Mouse (Mus musculus) bone marrow macrophage, adult 2 months (primary cell): Measurements from ENCODE around the gene Muc13. TPM values are rescaled to one million over a fixed set of nuclear protein-coding genes. Genes with fewer than 3 reads are reported as not detected.

Source experiments
- H3K27ac ChIP-seq: 2 replicates; pipeline ENCODE4 v1.5.1; 2012; ENCODE audit warnings: low read depth, low read length; ENCODE audit not compliant: insufficient read depth
- H3K4me1 ChIP-seq: 2 replicates; pipeline ENCODE4 v1.6.1; 2012; ENCODE audit warnings: low read length; ENCODE audit not compliant: control insufficient read depth, insufficient read depth
- H3K4me3 ChIP-seq: 2 replicates; pipeline ENCODE4 v1.5.1; 2012; ENCODE audit warnings: mild to moderate bottlenecking, low read length, moderate library complexity; ENCODE audit not compliant: insufficient read depth
- CTCF ChIP-seq: IDR thresholded peaks from 2 replicates; pipeline ENCODE4 v1.5.1; 2012; ENCODE audit warnings: low read depth, mild to moderate bottlenecking, low read length, moderate library complexity
- POLR2A ChIP-seq: IDR thresholded peaks from 2 replicates; pipeline ENCODE4 v1.6.1; 2012; ENCODE audit warnings: mild to moderate bottlenecking, low read depth, low read length, borderline replicate concordance
- polyA plus RNA-seq: library from polyadenylated mRNA; stranded (reverse); fragments of >200 nt; gene quantifications from 2 replicates; pipeline ENCODE4 v1.2.4, GENCODE M21; 2012; ENCODE audit not compliant: missing spikeins, insufficient read depth, insufficient read length

Gene Muc13
- polyA plus RNA-seq: not detected in 2 replicates

DNA sequence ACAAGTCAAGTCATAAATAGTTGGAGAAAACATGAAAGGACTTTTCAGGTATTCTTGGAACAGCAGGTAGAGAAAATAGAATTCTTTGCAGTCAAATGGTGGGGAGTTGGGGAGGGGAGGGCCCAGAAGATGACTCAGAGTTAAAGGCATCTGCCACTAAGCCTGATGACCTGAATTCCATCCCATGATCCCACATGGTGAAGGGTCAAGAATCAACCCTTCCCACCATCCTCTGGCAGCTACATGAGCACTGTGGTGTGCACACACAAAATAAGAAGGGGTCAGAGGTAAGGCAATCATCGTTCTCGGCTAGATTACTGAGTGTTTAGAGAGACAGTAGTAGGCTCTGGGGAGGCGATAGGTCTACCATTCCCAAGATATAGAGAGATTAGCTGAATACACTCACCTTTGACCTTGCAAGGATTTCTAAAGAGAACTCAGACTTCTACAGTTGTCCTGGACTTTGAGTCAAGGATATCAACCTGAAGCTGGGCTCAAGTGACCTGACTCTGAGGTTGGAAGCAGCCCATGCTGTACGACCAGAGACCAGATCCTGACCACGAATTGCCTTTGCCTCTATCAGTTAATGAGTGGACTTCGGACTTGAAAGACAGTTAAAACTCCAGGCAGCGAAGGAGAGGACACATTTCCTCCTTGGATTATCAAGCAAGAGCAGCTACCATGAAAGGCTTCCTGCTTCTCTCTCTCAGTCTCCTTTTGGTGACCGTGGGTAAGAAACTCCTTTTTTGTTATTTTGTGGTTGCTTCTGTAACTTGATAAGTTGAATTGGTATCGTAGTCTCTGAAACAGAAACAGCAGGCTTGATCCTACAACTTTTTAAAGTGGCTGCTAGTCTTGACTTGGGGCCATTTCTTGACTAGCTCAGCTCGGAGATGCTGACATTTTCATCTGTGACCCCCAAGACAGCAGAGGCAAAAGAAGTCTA lies at the start of gene Muc13:
Gene Muc13 (plus strand): TSS at position 192 of the 946 bp plus-strand sequence.
- Histone ChIP-seq H3K4me3 (no peak within 1 kb of the TSS), H3K4me1 (no peaks in the 10 kb centered on the region), H3K27ac (no peak within 1 kb of the TSS)
- no peak for TF ChIP-seq POLR2A
- TF ChIP-seq CTCF: no peak

DNA sequence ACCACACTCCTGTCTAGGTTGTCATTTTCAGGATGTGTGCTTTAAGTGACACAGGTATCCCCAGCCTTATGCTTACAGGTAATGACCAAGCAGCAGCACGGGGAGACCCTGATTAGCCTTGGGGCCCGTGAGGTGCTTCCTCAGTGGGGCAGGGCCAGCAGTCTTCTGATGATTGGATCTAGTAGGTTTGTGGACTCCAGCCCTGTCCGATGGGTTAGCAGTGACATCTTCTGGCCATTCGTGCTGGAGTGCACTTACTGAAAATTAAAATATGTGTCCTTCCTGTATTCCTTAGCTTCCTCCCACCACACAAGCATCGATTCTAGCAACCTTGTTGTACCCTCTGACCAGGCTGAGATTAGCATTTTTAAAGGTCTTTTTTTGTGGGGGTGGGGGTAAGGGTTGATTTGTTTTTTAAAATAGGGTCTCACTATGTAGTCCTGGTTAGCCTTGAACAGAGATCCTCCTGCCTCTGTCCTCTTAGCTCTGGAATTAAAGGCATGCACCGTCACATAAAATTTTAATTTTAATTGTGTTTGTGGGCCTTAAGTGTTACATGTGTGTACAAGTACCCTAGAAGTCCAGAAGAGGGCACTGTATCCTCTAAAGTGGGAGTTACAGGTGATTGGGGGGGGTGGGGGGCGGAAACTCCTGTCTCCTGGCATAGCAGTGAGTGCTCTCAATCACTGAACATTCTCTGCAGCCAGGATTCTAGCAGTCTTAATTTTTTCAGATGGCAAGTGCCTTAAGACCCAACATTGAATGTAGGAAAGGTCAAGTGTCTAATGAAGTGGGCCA lies 49.0 kb upstream of the Muc13 start:
- H3K27ac ChIP-seq: no peak overlapping the region
- no peak for TF ChIP-seq POLR2A
- TF ChIP-seq CTCF: peak; percentile 83
- peaks cover 2% of the 10 kb centered on the region; the same call in 1 of the 2 replicates for H3K4me1 ChIP-seq
- H3K4me3 ChIP-seq: no peak overlapping the region

DNA sequence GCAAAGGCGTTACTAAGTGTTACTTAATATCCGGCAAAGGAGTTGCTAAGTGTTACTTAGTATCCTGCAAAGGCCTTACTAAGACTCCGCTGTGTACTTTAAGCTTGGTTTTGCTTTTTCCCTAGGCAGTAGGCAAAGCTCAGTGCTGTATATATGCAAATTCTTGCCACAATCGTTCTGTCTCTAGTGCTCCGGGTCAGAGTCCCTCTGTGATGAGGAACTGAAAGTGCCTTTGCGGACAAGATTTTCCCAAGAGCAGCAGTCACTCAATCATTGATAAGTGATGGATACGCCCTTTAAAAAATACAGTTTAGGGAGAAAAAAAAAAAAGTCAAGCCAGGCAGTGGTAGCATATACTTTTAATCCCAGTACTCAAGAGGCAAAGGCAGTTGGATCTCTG lies 48.4 kb upstream of the Muc13 start:
- Histone ChIP-seq H3K4me3 (no peak overlapping the region), H3K4me1 (peaks cover 2% of the 10 kb centered on the region; the same call in 1 of the 2 replicates), H3K27ac (no peak overlapping the region)
- no peak for TF ChIP-seq CTCF

DNA sequence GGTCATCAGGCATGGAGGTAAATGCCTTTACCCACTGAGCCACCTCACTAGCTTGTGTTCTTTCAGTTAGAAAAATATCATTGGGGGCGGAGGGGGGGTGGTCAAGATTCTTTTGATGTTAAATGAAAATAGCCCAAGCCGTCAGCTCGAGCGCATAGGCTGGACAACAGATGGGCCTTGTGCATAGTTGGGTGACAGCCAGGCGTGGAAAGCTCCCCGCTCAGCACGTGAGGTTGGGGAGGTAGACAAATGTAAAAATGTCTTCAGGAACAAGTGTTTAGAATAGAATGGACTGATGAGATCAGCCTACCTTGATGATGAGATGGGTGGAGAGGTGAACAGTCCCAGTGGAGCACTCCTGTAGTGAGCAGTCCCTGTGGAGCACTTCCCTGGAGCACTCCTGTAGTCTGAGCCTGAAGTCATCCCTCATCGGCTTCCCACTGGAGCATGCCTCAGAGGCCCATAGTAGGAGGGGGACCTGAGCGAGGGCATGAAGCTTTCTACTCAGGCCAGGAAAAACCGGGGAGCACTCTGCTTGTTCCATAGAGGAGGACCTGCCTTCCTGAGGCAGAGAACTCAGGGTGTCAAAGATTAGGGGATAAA lies 47.7 kb upstream of the Muc13 start:
- H3K4me1 ChIP-seq: peaks cover 5% of the 10 kb centered on the region
- no peak overlapping the region for H3K27ac ChIP-seq
- H3K4me3 ChIP-seq: no peak overlapping the region
- no peak for TF ChIP-seq POLR2A
- TF ChIP-seq CTCF: no peak

DNA sequence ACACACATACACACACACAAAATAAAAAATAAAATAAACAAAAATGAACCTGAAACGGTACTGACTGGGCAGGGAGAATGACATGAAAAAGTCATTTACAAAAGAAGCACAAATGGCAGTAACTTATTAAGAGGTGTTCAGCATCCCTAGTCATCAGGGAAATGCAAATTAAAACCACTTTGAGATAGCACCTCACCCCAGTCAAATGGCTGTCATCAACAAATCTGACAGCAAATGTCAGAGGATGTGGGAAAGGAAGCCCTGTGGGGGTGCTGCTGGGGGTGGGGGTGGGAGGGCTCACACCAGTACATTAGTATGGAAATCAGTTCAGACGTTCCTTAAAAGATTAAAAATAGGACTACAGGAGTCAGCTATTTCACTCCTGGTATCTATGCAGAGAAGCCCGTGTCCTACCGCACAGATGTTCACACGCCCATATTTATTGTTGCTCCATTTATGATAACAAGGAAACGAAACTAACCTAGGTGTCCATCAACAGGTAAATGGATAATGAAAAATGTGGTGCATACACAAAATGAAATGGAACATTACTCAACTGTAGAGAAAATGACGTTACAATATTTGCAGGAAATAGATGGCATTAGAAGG lies 46.4 kb upstream of the Muc13 start:
- TF ChIP-seq POLR2A (no peak), CTCF (no peak)
- Histone ChIP-seq H3K4me3 (no peak overlapping the region), H3K27ac (no peak overlapping the region), H3K4me1 (peaks cover 8% of the 10 kb centered on the region)

DNA sequence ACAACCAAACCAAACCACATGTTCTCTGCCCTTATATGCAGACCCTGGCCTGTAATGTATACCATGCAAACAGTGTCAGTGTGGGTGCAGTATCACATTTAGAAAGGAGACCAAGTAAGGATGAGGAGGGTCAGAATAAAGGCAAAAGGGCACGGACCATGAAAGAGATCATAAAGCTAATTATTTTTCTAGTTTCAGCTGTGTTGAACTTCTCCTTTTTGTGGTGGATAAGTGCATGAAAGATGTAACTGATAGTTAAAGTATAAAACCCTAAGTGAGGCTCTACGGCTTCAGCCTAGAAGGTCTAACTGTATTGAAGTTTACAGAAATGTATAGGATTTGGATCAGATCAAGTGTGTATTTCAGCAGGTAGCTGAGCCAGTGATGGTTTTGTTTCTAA lies 45.8 kb upstream of the Muc13 start:
- TF ChIP-seq POLR2A: no peak
- TF ChIP-seq CTCF: no peak
- H3K4me3 ChIP-seq: no peak overlapping the region
- H3K4me1 ChIP-seq: peaks cover 8% of the 10 kb centered on the region
- no peak overlapping the region for H3K27ac ChIP-seq

DNA sequence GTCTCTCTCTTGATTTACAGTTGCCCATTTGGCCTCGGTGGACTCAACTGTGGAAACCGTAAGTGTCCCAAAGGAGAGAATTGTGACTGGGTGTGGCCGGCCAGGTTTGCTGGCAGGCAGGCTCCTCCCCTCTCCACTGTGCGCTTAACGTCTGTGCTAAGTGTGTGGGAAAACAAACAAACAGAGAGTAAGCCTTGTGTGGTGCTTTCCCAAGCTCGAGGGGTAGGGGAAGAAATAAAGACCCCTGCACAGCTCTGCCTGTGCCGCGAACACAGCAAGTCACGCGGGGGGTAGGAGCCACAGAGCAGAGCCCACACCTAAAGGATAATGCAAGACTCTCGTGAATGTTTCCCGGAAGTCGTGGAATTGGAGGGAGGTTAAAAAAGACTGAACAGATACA lies 42.7 kb upstream of the Muc13 start:
- TF ChIP-seq CTCF (no peak), POLR2A (no peak)
- peak overlapping the region; percentile 23 for H3K4me3 ChIP-seq

DNA sequence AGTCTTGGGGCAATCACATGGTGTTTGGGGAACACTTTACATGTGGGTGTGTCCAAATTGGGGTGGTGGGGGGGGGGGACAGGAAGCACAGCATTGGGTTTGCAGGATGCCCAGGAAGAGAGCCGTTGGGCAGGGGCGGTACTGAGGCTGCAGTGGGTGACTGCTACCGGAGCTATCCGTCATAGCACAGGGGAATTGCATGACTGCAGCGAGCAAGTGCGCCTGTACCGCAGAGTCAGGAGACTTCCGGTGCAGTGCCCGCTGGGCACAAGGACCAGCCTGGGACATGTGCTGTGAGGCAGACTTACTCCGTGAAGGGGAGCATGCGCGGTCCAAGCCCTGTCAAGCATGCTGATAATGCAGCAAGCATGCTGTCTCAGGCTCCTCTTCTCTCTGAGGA lies 42.2 kb upstream of the Muc13 start:
- H3K27ac ChIP-seq: peak overlapping the region; percentile 79
- H3K4me3 ChIP-seq: peak overlapping the region; percentile 23
- H3K4me1 ChIP-seq: peaks cover 13% of the 10 kb centered on the region

More for the DNA sequence above, 42.7 kb upstream of the Muc13 start:
- peak overlapping the region; percentile 79 for H3K27ac ChIP-seq
- H3K4me1 ChIP-seq: peaks cover 8% of the 10 kb centered on the region

DNA sequence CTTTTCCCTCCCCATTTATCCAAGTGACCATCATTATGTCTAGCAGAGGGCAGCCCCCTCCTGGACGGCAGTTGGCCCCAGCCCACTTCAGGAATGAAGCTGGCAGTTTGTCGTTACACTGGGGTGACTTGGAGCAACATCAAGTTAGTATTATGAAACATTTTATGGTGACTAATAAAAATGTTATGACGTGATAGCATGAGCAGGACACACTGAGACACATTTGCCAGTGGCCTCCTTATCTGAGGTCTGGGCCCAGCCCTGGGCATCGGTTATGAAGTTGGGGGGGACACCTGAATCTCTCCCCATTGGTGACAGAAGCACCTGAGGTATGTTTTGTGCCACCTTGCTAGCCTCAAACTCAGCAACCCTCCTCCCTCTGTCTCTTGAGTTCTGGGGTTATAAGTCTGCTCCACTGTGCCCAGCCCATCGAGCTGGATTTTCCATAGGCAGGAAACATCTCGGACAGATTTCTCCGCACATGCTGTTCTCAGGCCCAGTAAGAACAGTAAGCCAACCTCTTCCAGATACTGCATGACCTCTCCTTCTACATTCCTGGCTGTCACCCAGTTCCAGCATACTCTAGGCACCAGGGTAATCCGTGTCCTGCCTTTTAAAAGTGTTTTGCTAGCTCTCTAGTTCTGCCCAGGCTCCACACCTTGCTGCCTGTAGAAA lies 40.8 kb upstream of the Muc13 start:
- TF ChIP-seq CTCF (no peak), POLR2A (no peak)
- H3K4me1 ChIP-seq: peaks cover 11% of the 10 kb centered on the region
- no peak overlapping the region for H3K4me3 ChIP-seq
- H3K27ac ChIP-seq: no peak overlapping the region

More for the DNA sequence above, 42.2 kb upstream of the Muc13 start:
- TF ChIP-seq POLR2A (no peak), CTCF (no peak)

DNA sequence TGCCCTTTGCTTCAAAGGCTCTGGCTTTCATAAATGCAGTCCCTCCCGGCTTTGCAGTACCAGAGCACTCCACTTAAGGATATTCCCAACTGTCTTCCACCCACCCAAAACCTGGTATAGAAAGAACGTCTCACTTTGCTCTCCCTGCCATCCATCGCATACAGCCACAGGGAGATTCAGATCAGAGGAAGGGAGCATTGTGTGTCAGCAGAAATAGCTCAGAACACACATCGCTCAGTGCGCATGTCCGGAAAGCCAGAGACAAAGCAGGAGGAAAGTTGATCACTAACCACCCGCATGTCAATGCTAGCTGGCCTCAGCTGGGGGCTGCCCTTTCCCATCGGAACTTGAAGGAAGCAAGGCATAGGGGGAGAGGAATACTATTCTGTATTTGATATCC lies 38.5 kb upstream of the Muc13 start:
- H3K27ac ChIP-seq: peak overlapping the region; percentile 38
- peak overlapping the region; percentile 38 for H3K4me3 ChIP-seq
- TF ChIP-seq CTCF (no peak), POLR2A (no peak)
- peaks cover 11% of the 10 kb centered on the region for H3K4me1 ChIP-seq
